Mouse (Mus musculus) MEL (cell line): ENCODE results near the gene B3galt6. TPM values are rescaled to one million over a fixed set of nuclear protein-coding genes. Genes with fewer than 3 reads are reported as not detected.

Experiments
- DNase-seq: peaks from one replicate; pipeline ENCODE4 v3.0.0; 2011; ENCODE audit warnings: low read depth, low spot score
- H3K27ac ChIP-seq: 2 replicates; pipeline ENCODE4 v1.5.1; 2012; ENCODE audit warnings: low read depth, mild to moderate bottlenecking, control low read depth, low read length, moderate library complexity; ENCODE audit not compliant: control insufficient read depth
- H3K27me3 ChIP-seq, 2 experiments: fragments of 150-350 bp in 1 of 2; sonication (generic) in 1 of 2; 2 replicates each; pipeline ENCODE4 v1.6.1; 2012; ENCODE audit warnings: low read length in 2 of 2, mild to moderate bottlenecking in 2 of 2, improper control_type of control experiment in 1 of 2, moderate library complexity in 1 of 2; ENCODE audit not compliant: insufficient read depth in 2 of 2, control insufficient read depth in 1 of 2
- H3K36me3 ChIP-seq, 2 experiments: 2 replicates each; pipeline ENCODE4 v1.6.1; 2012 to 2014; ENCODE audit warnings: low read length in 2 of 2, improper control_type of control experiment in 1 of 2, inconsistent platforms in 1 of 2, mild to moderate bottlenecking in 1 of 2; ENCODE audit not compliant: insufficient read depth in 2 of 2, control insufficient read depth in 1 of 2
- H3K4me1 ChIP-seq, 2 experiments: fragments of 150-350 bp in 1 of 2; sonication (generic) in 1 of 2; 2 replicates each; pipeline ENCODE4 v1.6.1; 2012; ENCODE audit warnings: low read length in 2 of 2, improper control_type of control experiment in 1 of 2, mild to moderate bottlenecking in 1 of 2; ENCODE audit not compliant: insufficient read depth in 2 of 2, control insufficient read depth in 1 of 2
- H3K4me3 ChIP-seq, 2 experiments: fragments of 150-350 bp in 1 of 2; sonication (generic) in 1 of 2; 2 replicates each; pipeline ENCODE4 v1.5.1; 2012; ENCODE audit warnings: low read depth in 2 of 2, low read length in 2 of 2, mild to moderate bottlenecking in 2 of 2, moderate library complexity in 2 of 2, control low read depth in 1 of 2, improper control_type of control experiment in 1 of 2; ENCODE audit not compliant: control insufficient read depth in 1 of 2, insufficient read depth in 1 of 2
- H3K79me2 ChIP-seq: 2 replicates; pipeline ENCODE4 v1.6.1; 2012; ENCODE audit warnings: mild to moderate bottlenecking, low read length, moderate library complexity; ENCODE audit not compliant: control insufficient read depth, poor library complexity, insufficient read depth
- H3K9ac ChIP-seq: 2 replicates; pipeline ENCODE4 v1.6.1; 2012; ENCODE audit warnings: low read depth, mild to moderate bottlenecking, control low read depth, low read length, moderate library complexity; ENCODE audit not compliant: control insufficient read depth, poor library complexity, severe bottlenecking
- H3K9me3 ChIP-seq: fragments of 150-350 bp; sonication (generic); replicated peaks from 2 replicates; pipeline ENCODE4 v1.6.1; 2012; ENCODE audit warnings: mild to moderate bottlenecking, low read length, improper control_type of control experiment, moderate library complexity; ENCODE audit not compliant: insufficient read depth
- BHLHE40 ChIP-seq: IDR thresholded peaks from 2 replicates; pipeline ENCODE4 v1.6.1; 2012; ENCODE audit warnings: low read depth, mild to moderate bottlenecking, inconsistent platforms, low read length, improper control_type of control experiment, borderline replicate concordance
- CHD1 ChIP-seq: IDR thresholded peaks from 2 replicates; pipeline ENCODE4 v1.6.1; 2012; ENCODE audit warnings: low read depth, mild to moderate bottlenecking, inconsistent platforms, low read length, improper control_type of control experiment
- CTCF ChIP-seq, 3 experiments: IDR thresholded peaks in 2 of 3; conservative IDR thresholded peaks in 1 of 3; 2 replicates each; pipeline ENCODE4 v1.5.1; 2011 to 2012; ENCODE audit warnings: low read length in 3 of 3, low read depth in 2 of 3, mild to moderate bottlenecking in 2 of 3, improper control_type of control experiment in 1 of 3, inconsistent platforms in 1 of 3, mixed read lengths in 1 of 3, moderate library complexity in 1 of 3; ENCODE audit not compliant: control insufficient read depth in 1 of 3, insufficient read depth in 1 of 3, poor library complexity in 1 of 3, severe bottlenecking in 1 of 3
- ELF1 ChIP-seq: IDR thresholded peaks from 2 replicates; pipeline ENCODE4 v1.6.1; 2014; ENCODE audit warnings: low read depth, mild to moderate bottlenecking, inconsistent platforms, low read length, improper control_type of control experiment, moderate library complexity
- EP300 ChIP-seq, 2 experiments: IDR thresholded peaks; 2 replicates each; pipeline ENCODE4 v1.6.1; 2011; ENCODE audit warnings: improper control_type of control experiment in 2 of 2, low read length in 2 of 2, low read depth in 1 of 2, mild to moderate bottlenecking in 1 of 2
- ETS1 ChIP-seq: IDR thresholded peaks from 2 replicates; pipeline ENCODE4 v1.6.1; 2012; ENCODE audit warnings: low read depth, mild to moderate bottlenecking, inconsistent platforms, low read length, improper control_type of control experiment, moderate library complexity
- GABPA ChIP-seq: IDR thresholded peaks from 2 replicates; pipeline ENCODE4 v1.6.1; 2012; ENCODE audit warnings: low read depth, mild to moderate bottlenecking, inconsistent platforms, low read length, improper control_type of control experiment, moderate library complexity
- KAT2A ChIP-seq: conservative IDR thresholded peaks from 2 replicates; pipeline ENCODE4 v1.6.1; 2012; ENCODE audit warnings: low read depth, low read length, improper control_type of control experiment, inconsistent platforms
- MAZ ChIP-seq: IDR thresholded peaks from 2 replicates; pipeline ENCODE4 v1.6.1; 2012; ENCODE audit warnings: low read depth, mild to moderate bottlenecking, inconsistent platforms, low read length, improper control_type of control experiment
- MEF2A ChIP-seq: IDR thresholded peaks from 2 replicates; pipeline ENCODE4 v1.6.1; 2014; ENCODE audit warnings: low read depth, mild to moderate bottlenecking, inconsistent platforms, low read length, improper control_type of control experiment; ENCODE audit not compliant: poor library complexity, insufficient replicate concordance, severe bottlenecking; ENCODE audit errors: extremely low read depth
- MXI1 ChIP-seq: IDR thresholded peaks from 2 replicates; pipeline ENCODE4 v1.6.1; 2011; ENCODE audit warnings: mild to moderate bottlenecking, low read depth, low read length, improper control_type of control experiment
- NELFE ChIP-seq: IDR thresholded peaks from 2 replicates; pipeline ENCODE4 v1.6.1; 2011; ENCODE audit warnings: low read depth, low read length, improper control_type of control experiment
- NRF1 ChIP-seq: IDR thresholded peaks from 2 replicates; pipeline ENCODE4 v1.6.1; 2014; ENCODE audit warnings: low read depth, mild to moderate bottlenecking, inconsistent platforms, low read length, improper control_type of control experiment, moderate library complexity; ENCODE audit not compliant: poor library complexity, insufficient read depth, severe bottlenecking
- POLR2A ChIP-seq, 2 experiments: IDR thresholded peaks; 2 replicates each; pipeline ENCODE4 v1.6.1; 2011 to 2012; ENCODE audit warnings: low read length in 2 of 2, mild to moderate bottlenecking in 2 of 2, control low read depth in 1 of 2, improper control_type of control experiment in 1 of 2, low read depth in 1 of 2, moderate library complexity in 1 of 2; ENCODE audit not compliant: control insufficient read depth in 1 of 2, insufficient read depth in 1 of 2, poor library complexity in 1 of 2
- POLR2AphosphoS5 ChIP-seq: IDR thresholded peaks from 2 replicates; pipeline ENCODE4 v1.6.1; 2012; ENCODE audit warnings: low read depth, borderline replicate concordance, mild to moderate bottlenecking, inconsistent platforms, low read length, moderate library complexity, mixed read lengths
- SIN3A ChIP-seq: IDR thresholded peaks from 2 replicates; pipeline ENCODE4 v1.6.1; 2012; ENCODE audit warnings: low read length, improper control_type of control experiment, inconsistent platforms
- SMC3 ChIP-seq: IDR thresholded peaks from 2 replicates; pipeline ENCODE4 v1.6.1; 2011; ENCODE audit warnings: low read depth, low read length, improper control_type of control experiment
- TBP ChIP-seq: IDR thresholded peaks from 2 replicates; pipeline ENCODE4 v1.8.0; 2011; ENCODE audit warnings: low read depth, low read length, improper control_type of control experiment
- TCF12 ChIP-seq: IDR thresholded peaks from 2 replicates; pipeline ENCODE4 v1.6.1; 2014; ENCODE audit warnings: low read depth, mild to moderate bottlenecking, inconsistent platforms, low read length, improper control_type of control experiment, moderate library complexity
- UBTF ChIP-seq: IDR thresholded peaks from 2 replicates; pipeline ENCODE4 v1.6.1; 2012; ENCODE audit warnings: low read depth, mild to moderate bottlenecking, inconsistent platforms, low read length, improper control_type of control experiment, moderate library complexity, borderline replicate concordance; ENCODE audit not compliant: insufficient read depth
- ZKSCAN1 ChIP-seq: IDR thresholded peaks from 2 replicates; pipeline ENCODE4 v1.6.1; 2012; ENCODE audit warnings: low read depth, mild to moderate bottlenecking, inconsistent platforms, low read length, improper control_type of control experiment, moderate library complexity
- ZMIZ1 ChIP-seq: IDR thresholded peaks from 2 replicates; pipeline ENCODE4 v1.6.1; 2012; ENCODE audit warnings: low read depth, mild to moderate bottlenecking, inconsistent platforms, low read length, improper control_type of control experiment, moderate library complexity
- ZNF384 ChIP-seq: IDR thresholded peaks from 2 replicates; pipeline ENCODE4 v1.6.1; 2012; ENCODE audit warnings: low read depth, mild to moderate bottlenecking, inconsistent platforms, low read length, improper control_type of control experiment
- polyA plus RNA-seq, 2 experiments: library from polyadenylated mRNA; stranded (reverse) in 1 of 2; unstranded in 1 of 2; fragments of >175 nt in 1 of 2; fragments of >200 nt in 1 of 2; gene quantifications; 2 replicates each; pipeline versions ENCODE4 v1.2.1 to v1.2.4; 2012; ENCODE audit warnings: low replicate concordance in 2 of 2, low read depth in 1 of 2; ENCODE audit not compliant: insufficient read length in 2 of 2, insufficient read depth in 1 of 2, missing spikeins in 1 of 2
- total RNA-seq: library from RNA; depleted of rRNA; stranded (reverse); fragments of 300-350 nt; gene quantifications from 2 replicates; pipeline ENCODE4 v1.2.3, GENCODE M21; 2012

B3galt6 gene
- total and polyA plus RNA-seq, 3 experiments, result 3.8 to 9.1 TPM; not detected in 1

DNA sequence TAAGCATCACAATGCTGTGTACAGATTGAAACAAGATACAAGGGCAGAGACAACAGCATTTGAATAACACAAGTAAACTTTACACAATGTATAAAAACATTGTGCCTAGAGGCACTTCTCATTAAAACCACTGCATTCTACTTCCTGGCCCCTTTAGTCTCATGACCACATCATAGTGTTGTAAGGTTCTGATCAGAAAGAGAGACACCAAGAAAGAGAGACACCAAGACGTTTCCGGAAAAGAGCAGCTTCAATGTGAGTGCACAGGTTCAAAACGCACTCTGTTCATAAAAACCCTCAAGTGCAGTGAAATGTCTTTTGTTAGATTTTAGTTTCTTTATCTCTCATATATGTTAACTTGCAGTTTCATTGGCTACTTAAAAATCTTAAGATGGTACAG is 11.7 kb upstream of the B3galt6 start:
- no peak overlapping the region for H3K4me3 ChIP-seq
- no peak for TF ChIP-seq CTCF (IDR thresholded peaks at IDR 0.05 in 2 of 3, conservative IDR thresholded peaks at IDR 0.05 in 1 of 3; ENCODE audit: control insufficient read depth in 1 of 3, insufficient read depth in 1 of 3, low read depth in 2 of 3, low read length in 3 of 3, poor library complexity in 1 of 3, severe bottlenecking in 1 of 3)
- TF ChIP-seq EP300 (IDR thresholded peaks at IDR 0.05; ENCODE audit: low read depth in 1 of 2, low read length in 2 of 2), result no peak
- no peak for TF ChIP-seq POLR2AphosphoS5

GRCm38 (mm10) chr4:155993606-155994005 is 1.2 kb upstream of the B3galt6 start:
- peak overlapping the region; percentile 81 to 98 for H3K4me3 ChIP-seq
- TF ChIP-seq MXI1 (0 out of 2 replicates have a peak, but pooled peaks have one; percentile 33), UBTF (no peak), BHLHE40 (no peak), CHD1 (peak; percentile 95)
- no peak for DNase-seq
- peaks cover 52% of the 10 kb centered on the region for H3K79me2 ChIP-seq
- H3K9me3 ChIP-seq, result no peaks in the 10 kb centered on the region
- peak overlapping the region; percentile 97 for H3K27ac ChIP-seq
- H3K36me3 ChIP-seq, result peaks cover 11 to 35% of the 10 kb centered on the region in 2 experiments
- H3K27me3 ChIP-seq, result no peaks in the 10 kb centered on the region
- peak overlapping the region; percentile 99 for H3K9ac ChIP-seq
- peaks cover 4 to 33% of the 10 kb centered on the region in 2 experiments for H3K4me1 ChIP-seq

More for the DNA sequence above, 11.7 kb upstream of the B3galt6 start:
- H3K27me3 ChIP-seq, result no peaks in the 10 kb centered on the region
- H3K4me1 ChIP-seq, result no peaks in the 10 kb centered on the region
- H3K9me3 ChIP-seq, result no peaks in the 10 kb centered on the region
- H3K27ac ChIP-seq, result no peak overlapping the region
- H3K36me3 ChIP-seq, result peaks cover 0 to 35% of the 10 kb centered on the region in 2 experiments; a peak in 2 of 4 replicates
- DNase-seq, result no peak
- H3K79me2 ChIP-seq, result no peaks in the 10 kb centered on the region; the same call in 1 of the 2 replicates
- H3K9ac ChIP-seq, result no peak overlapping the region

- no peaks in the 10 kb centered on the region for H3K27me3 ChIP-seq
- H3K4me3 ChIP-seq, result peak overlapping the region; percentile 81 to 98
- peak; percentile 97 for DNase-seq
- H3K79me2 ChIP-seq, result peaks cover 52% of the 10 kb centered on the region
- H3K27ac ChIP-seq, result peak overlapping the region; percentile 97
- H3K4me1 ChIP-seq, result peaks cover 7 to 37% of the 10 kb centered on the region in 2 experiments
- no peaks in the 10 kb centered on the region for H3K9me3 ChIP-seq
- H3K36me3 ChIP-seq, result peaks cover 9 to 38% of the 10 kb centered on the region in 2 experiments
- H3K9ac ChIP-seq, result peak overlapping the region; percentile 99
- TF ChIP-seq SIN3A (peak; percentile 87; the same call in 1 of the 2 replicates), CTCF (IDR thresholded peaks at IDR 0.05 in 2 of 3, conservative IDR thresholded peaks at IDR 0.05 in 1 of 3; ENCODE audit: control insufficient read depth in 1 of 3, insufficient read depth in 1 of 3, low read depth in 2 of 3, low read length in 3 of 3, poor library complexity in 1 of 3, severe bottlenecking in 1 of 3) (no peak), ZMIZ1 (0 out of 2 replicates have a peak, but pooled peaks have one; percentile 17), ETS1 (no peak), MEF2A (no peak), SMC3 (no peak), ZKSCAN1 (no peak), NELFE (peak; percentile 65), ZNF384 (peak; percentile 89), POLR2AphosphoS5 (no peak), ELF1 (peak; percentile 99), TBP (peak; percentile 73), KAT2A (peak; percentile 85), GABPA (no peak), NRF1 (peak; percentile 71; the same call in 1 of the 2 replicates), POLR2A (IDR thresholded peaks at IDR 0.05; ENCODE audit: control insufficient read depth in 1 of 2, insufficient read depth in 1 of 2, low read depth in 1 of 2, low read length in 2 of 2, poor library complexity in 1 of 2) (peak; percentile 68 to 91; a peak in 3 of 4 replicates), MXI1 (peak; percentile 83), TCF12 (peak; percentile 59), MAZ (no peak)
Observed at GRCm38 (mm10) chr4:155992906-155993547, 578 bp upstream of the B3galt6 start.
